Mouse (Mus musculus) brain, embryonic 14.5 days (tissue): ENCODE measurements around the gene Plod3.

Experiments used
- CTCF ChIP-seq: fragments of 200-500 bp; IDR thresholded peaks from 2 replicates; pipeline ENCODE4 v1.5.1; 2012; ENCODE audit warnings: inconsistent platforms, mild to moderate bottlenecking, moderate library complexity, borderline replicate concordance; ENCODE audit not compliant: insufficient read depth, insufficient read length; ENCODE audit errors: extremely low read depth
- POLR2A ChIP-seq: fragments of 200-500 bp; IDR thresholded peaks from 2 replicates; pipeline ENCODE4 v1.6.1; 2012; ENCODE audit warnings: mild to moderate bottlenecking, inconsistent platforms, borderline replicate concordance; ENCODE audit not compliant: poor library complexity, insufficient read depth, insufficient read length, severe bottlenecking; ENCODE audit errors: extremely low read depth

DNA sequence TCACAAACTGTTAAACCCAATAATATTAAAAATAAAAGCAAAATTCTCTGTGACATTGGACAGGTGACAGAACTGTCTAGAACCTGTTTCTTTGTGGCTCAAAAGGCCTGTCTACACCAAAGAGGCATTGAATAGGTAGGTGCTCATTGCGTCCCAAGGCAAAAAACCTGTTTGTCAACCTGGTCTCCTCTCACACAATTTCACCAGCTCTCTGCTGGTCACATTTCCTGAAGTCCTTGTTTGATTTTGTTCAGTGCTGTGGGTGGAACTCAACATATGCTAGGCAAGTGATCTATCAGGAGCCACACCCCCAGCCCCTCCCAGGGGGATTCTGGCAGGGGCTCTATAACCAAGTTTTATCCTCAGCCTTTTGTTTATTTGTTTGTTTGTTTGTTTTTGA lies 29.6 kb upstream of the Plod3 start:
- TF ChIP-seq CTCF (no peak), POLR2A (no peak)
